Mouse (Mus musculus): ENCODE measurements at regions not wholly inside any gene's neighbourhood (a gene's known extent, or its start where the extent isn't known, plus 50 kb on each side); places are given as distances from the start of the nearest gene placed in this dataset.

GRCm38 (mm10) chr4:47964630-47965029, 80.3 kb upstream of the Nr4a3 start:
- TF ChIP-seq CTCF (IDR thresholded peaks at IDR 0.05; ENCODE audit: low read depth, low read length) = no peak
- no peak for TF ChIP-seq POLR2A (IDR thresholded peaks at IDR 0.05; ENCODE audit: borderline replicate concordance, low read depth, low read length)
